In genomic region chr2:159068303-159069020, GRCm38 (mm10) we compare ENCODE assay signal across 16 mouse cellular contexts.
DNase-seq lines count a peak whose midpoint lies in the region; ATAC-seq and TF ChIP-seq lines count a peak whose summit lies in the region.
"Had no signal": no experiment of that assay in that cellular context is flagged by ENCODE, and none has a peak within 500 bp of the region (broad histone marks: within the 10 kb centered on the region; RNA-seq: fewer than 3 reads in every experiment).

No protein-coding gene starts in this region.

- TF ChIP-seq EP300 in heart, postnatal 0 days (IDR thresholded peaks at IDR 0.05; ENCODE audit: low read depth): no peak

- no peak overlapping the region for H3K27ac ChIP-seq in heart, postnatal 0 days (ENCODE audit: low read depth)
- peak overlapping the region; percentile 60; the same call in 1 of the 2 replicates for H3K27ac ChIP-seq in kidney, embryonic 14.5 days (ENCODE audit: low read depth, low read length)
- peak overlapping the region; percentile 79 for H3K27ac ChIP-seq in lung, embryonic 16.5 days (ENCODE audit: low read length)
- H3K27ac ChIP-seq: hindbrain, embryonic 13.5 days; liver, embryonic 12.5 days; neural tube, embryonic 12.5 days had no signal

- no peaks in the 10 kb centered on the region for H3K36me3 ChIP-seq in heart, postnatal 0 days (replicated peaks; ENCODE audit: control insufficient read depth, insufficient read depth, low read length)
- no peaks in the 10 kb centered on the region for H3K36me3 ChIP-seq in kidney, embryonic 14.5 days (ENCODE audit: control insufficient read depth, insufficient read depth, low read length)
- no peaks in the 10 kb centered on the region for H3K36me3 ChIP-seq in lung, embryonic 16.5 days (ENCODE audit: control insufficient read depth, insufficient read depth, low read length)
- H3K36me3 ChIP-seq: G1E; heart, embryonic 12.5 days; hindbrain, embryonic 13.5 days; liver, embryonic 12.5 days; neural tube, embryonic 12.5 days had no signal

- 43% methylated on average over 7 of the region's 7 CpGs for WGBS in heart, postnatal 0 days
- WGBS in kidney, embryonic 14.5 days: 44% methylated on average over 7 of the region's 7 CpGs
- WGBS in lung, embryonic 16.5 days: 38% methylated on average over 7 of the region's 7 CpGs

- ATAC-seq in heart, postnatal 0 days (ENCODE audit: insufficient read depth, low read depth): no peak
- ATAC-seq in kidney, embryonic 14.5 days (ENCODE audit: low FRiP score, low TSS enrichment): peak; percentile 76
- ATAC-seq in lung, embryonic 16.5 days (ENCODE audit: low read depth): peak; percentile 83
- ATAC-seq: liver, embryonic 12.5 days had no signal

- H3K4me1 ChIP-seq in heart, postnatal 0 days (ENCODE audit: control insufficient read depth, insufficient read depth): no peaks in the 10 kb centered on the region
- 0 out of 2 replicates have a peak, but pooled peaks cover 2% of the 10 kb centered on the region for H3K4me1 ChIP-seq in kidney, embryonic 14.5 days (ENCODE audit: control insufficient read depth, insufficient read depth, low read length)
- H3K4me1 ChIP-seq in lung, embryonic 16.5 days (replicated peaks; ENCODE audit: control insufficient read depth, insufficient read depth, low read length): peaks cover 7% of the 10 kb centered on the region; the same call in 1 of the 2 replicates
- H3K4me1 ChIP-seq: heart, embryonic 12.5 days; liver, embryonic 12.5 days; megakaryocyte, embryonic 14.5 days had no signal

- no peaks in the 10 kb centered on the region for H3K9me3 ChIP-seq in heart, postnatal 0 days (replicated peaks; ENCODE audit: control insufficient read depth, low read length)
- no peaks in the 10 kb centered on the region for H3K9me3 ChIP-seq in kidney, embryonic 14.5 days (ENCODE audit: control insufficient read depth, low read length)
- H3K9me3 ChIP-seq in lung, embryonic 16.5 days (ENCODE audit: control insufficient read depth, low read length): no peaks in the 10 kb centered on the region
- H3K9me3 ChIP-seq: hindbrain, embryonic 13.5 days; liver, embryonic 12.5 days had no signal

- no peak overlapping the region for H3K9ac ChIP-seq in heart, postnatal 0 days (replicated peaks; ENCODE audit: low read depth, low read length)
- no peak overlapping the region for H3K9ac ChIP-seq in kidney, embryonic 14.5 days (ENCODE audit: low read depth, low read length)
- no peak overlapping the region for H3K9ac ChIP-seq in lung, embryonic 16.5 days (ENCODE audit: low read length)
- H3K9ac ChIP-seq: heart, embryonic 12.5 days; hindbrain, embryonic 13.5 days; liver, embryonic 12.5 days; neural tube, embryonic 12.5 days had no signal

- no peak overlapping the region for H3K4me2 ChIP-seq in heart, postnatal 0 days (ENCODE audit: low read depth, low read length)
- no peak overlapping the region for H3K4me2 ChIP-seq in kidney, embryonic 14.5 days (replicated peaks; ENCODE audit: low read depth, low read length)
- H3K4me2 ChIP-seq in lung, embryonic 16.5 days (ENCODE audit: low read depth, low read length): no peak overlapping the region
- H3K4me2 ChIP-seq: heart, embryonic 12.5 days; hindbrain, embryonic 13.5 days; liver, embryonic 12.5 days; neural tube, embryonic 12.5 days had no signal

- DNase-seq in heart, postnatal 0 days (ENCODE audit: low spot score): no peak
- no peak for DNase-seq in heart, adult 8-10 months (ENCODE audit: low spot score)
- peak; percentile 11 for DNase-seq in ZHBTc4 (ENCODE audit: low read depth, low spot score)
- no peak for DNase-seq in thymus, postnatal 25 days
- no peak for DNase-seq in layer of hippocampus, adult 11-12 months (ENCODE audit: low spot score)
- no peak for DNase-seq in thymus, postnatal 4 days
- DNase-seq: B cell, adult 2 months; gastrocnemius, postnatal 14 days had no signal

- 0 out of 2 replicates have a peak, but pooled peaks have one; percentile 5 for TF ChIP-seq CTCF in heart, postnatal 0 days (IDR thresholded peaks at IDR 0.05; ENCODE audit: low read depth)

- H3K27me3 ChIP-seq in heart, postnatal 0 days (ENCODE audit: control insufficient read depth, insufficient read depth, low read length): no peaks in the 10 kb centered on the region
- no peaks in the 10 kb centered on the region for H3K27me3 ChIP-seq in kidney, embryonic 14.5 days (ENCODE audit: control insufficient read depth, insufficient read depth, low read length)
- H3K27me3 ChIP-seq in lung, embryonic 16.5 days (ENCODE audit: control insufficient read depth, insufficient read depth, low read depth, low read length): no peaks in the 10 kb centered on the region
- H3K27me3 ChIP-seq: liver, embryonic 12.5 days; megakaryocyte, embryonic 14.5 days had no signal

- no peak overlapping the region for H3K4me3 ChIP-seq in heart, postnatal 0 days (ENCODE audit: low read depth, low read length)
- no peak overlapping the region for H3K4me3 ChIP-seq in kidney, embryonic 14.5 days (ENCODE audit: low read length)
- no peak overlapping the region for H3K4me3 ChIP-seq in lung, embryonic 16.5 days (ENCODE audit: low read length)
- H3K4me3 ChIP-seq: heart, embryonic 12.5 days; hindbrain, embryonic 13.5 days; liver, embryonic 12.5 days; megakaryocyte, embryonic 14.5 days; neural tube, embryonic 12.5 days had no signal
